Mouse (Mus musculus) G1E (cell line): Measurements from ENCODE around the gene Dok7.

Experiments used
- CTCF ChIP-seq: IDR thresholded peaks from 2 replicates; pipeline ENCODE4 v1.5.1; 2012; ENCODE audit warnings: low read depth, low read length, inconsistent platforms, mixed read lengths
- GATA1 ChIP-seq: IDR thresholded peaks from 2 replicates; pipeline ENCODE4 v1.6.1; 2012; ENCODE audit warnings: borderline replicate concordance, low read length, inconsistent platforms, mixed read lengths
- GATA2 ChIP-seq: IDR thresholded peaks from 2 replicates; pipeline ENCODE4 v1.6.1; 2012; ENCODE audit warnings: low read depth, low read length, inconsistent platforms, borderline replicate concordance
- POLR2AphosphoS5 ChIP-seq: IDR thresholded peaks from 2 replicates; pipeline ENCODE4 v1.6.1; 2012; ENCODE audit warnings: low read depth, low read length, inconsistent platforms; ENCODE audit not compliant: insufficient replicate concordance

DNA sequence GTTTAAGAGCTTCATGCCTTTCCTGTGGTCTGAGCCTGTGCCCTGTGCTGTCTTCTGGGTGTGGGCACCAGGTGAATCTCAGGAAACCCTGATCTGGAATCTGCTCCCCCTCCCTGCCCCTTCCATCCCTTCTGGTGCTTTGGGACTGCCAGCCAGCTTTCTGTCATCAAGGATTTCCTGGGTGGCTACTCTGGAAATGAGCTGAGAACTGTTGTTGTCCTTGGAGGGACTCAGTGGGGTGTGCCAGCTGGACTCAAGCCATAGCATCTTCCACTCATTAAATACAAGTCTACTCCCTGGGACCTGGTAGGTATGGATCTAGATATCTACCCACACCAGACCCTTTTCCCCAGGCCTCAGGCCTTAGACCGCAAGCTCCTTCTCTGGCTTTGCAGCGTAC is 61.9 kb downstream of the Dok7 start:
- TF ChIP-seq CTCF = no peak
- no peak for TF ChIP-seq GATA1
- no peak for TF ChIP-seq POLR2AphosphoS5
- TF ChIP-seq GATA2 = no peak
